In the genomic region with DNA sequence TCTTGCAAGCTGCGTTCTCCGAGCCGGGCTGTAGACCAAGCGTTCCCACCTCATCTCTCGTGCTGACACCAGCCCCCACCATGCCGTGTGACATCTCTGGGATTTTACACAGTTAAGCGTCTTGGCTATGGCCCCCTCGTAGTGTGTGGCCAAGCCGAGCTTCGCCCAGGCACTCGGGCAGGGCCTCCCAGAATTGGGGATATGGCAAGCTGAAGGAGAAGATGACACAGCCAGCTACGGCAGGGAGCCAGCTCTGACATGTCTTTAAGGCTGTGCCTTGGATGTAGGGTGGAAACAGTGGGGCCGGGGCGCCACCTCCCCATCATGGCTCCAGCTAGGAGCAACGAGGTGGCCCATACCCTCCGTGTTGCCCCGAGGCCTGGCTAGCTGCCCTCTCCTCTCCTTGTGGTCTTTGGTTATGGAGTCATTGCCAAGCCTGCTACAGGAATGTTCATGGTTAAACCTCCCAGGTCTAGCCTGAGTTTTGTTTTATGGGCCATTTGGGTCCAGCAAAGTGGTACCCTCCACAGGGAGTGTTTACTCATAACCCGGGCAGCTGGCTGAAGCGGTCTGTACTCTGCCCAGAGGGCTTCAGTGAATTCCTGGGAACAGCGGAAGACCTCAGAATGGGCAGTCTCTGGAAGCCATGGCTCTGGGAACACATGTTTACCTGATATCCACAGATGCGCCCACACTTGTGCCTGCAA, we compare ENCODE assay signal across 17 mouse cellular contexts.
DNase-seq lines count a peak whose midpoint lies in the region; ATAC-seq and TF ChIP-seq lines count a peak whose summit lies in the region.
"Had no signal": no experiment of that assay in that cellular context is flagged by ENCODE, and none has a peak within 500 bp of the region (broad histone marks: within the 10 kb centered on the region; RNA-seq: fewer than 3 reads in every experiment).

No protein-coding gene starts in this region.

- in situ Hi-C loops in Patski (cut with MboI; ENCODE audit: low pct_unique_long_range_greater_than_20kb), result loop anchor here (5.0 kb wide), 1 partner anchor 40 kb away; no protein-coding TSS in a partner anchor

- H3K4me3 ChIP-seq in C2C12 (ENCODE audit: insufficient read depth, poor library complexity, severe bottlenecking), result no peak overlapping the region
- H3K4me3 ChIP-seq in limb, embryonic 10.5 days, result no peak overlapping the region
- H3K4me3 ChIP-seq: embryonic facial prominence, embryonic 12.5 days; intestine, embryonic 15.5 days; lung, embryonic 15.5 days had no signal

- TF ChIP-seq CTCF in C2C12 (IDR thresholded peaks at IDR 0.05; ENCODE audit: control insufficient read depth, insufficient read depth, insufficient read length) (no peak), Patski (IDR thresholded peaks at IDR 0.05) (no peak)

- 92% methylated on average over 21 of the region's 21 CpGs for WGBS in limb, embryonic 10.5 days

- peaks cover 7% of the 10 kb centered on the region for H3K79me3 ChIP-seq in C2C12 (ENCODE audit: low read depth)

- H3K27me3 ChIP-seq in C2C12 (ENCODE audit: control insufficient read depth, insufficient read depth, insufficient read length) (no peaks in the 10 kb centered on the region), Patski (no peaks in the 10 kb centered on the region)
- H3K27me3 ChIP-seq in limb, embryonic 10.5 days (ENCODE audit: low read depth, poor library complexity, severe bottlenecking), result no peaks in the 10 kb centered on the region
- H3K27me3 ChIP-seq: embryonic facial prominence, embryonic 12.5 days; intestine, embryonic 15.5 days; lung, embryonic 15.5 days had no signal

- peak; percentile 51 to 58 for DNase-seq in left cerebral cortex, postnatal 14 days (ENCODE audit: low spot score in 2 of 2)
- no peak for DNase-seq in left cerebral cortex, postnatal 36 days (ENCODE audit: low spot score in 2 of 2)
- DNase-seq in Patski (ENCODE audit: low read depth, low spot score), result peak; percentile 93
- no peak for DNase-seq in limb, embryonic 10.5 days (ENCODE audit: low spot score)
- no peak for DNase-seq in thymus, adult 18-20 months
- no peak for DNase-seq in heart, postnatal 14 days
- DNase-seq: adrenal gland, postnatal 14 days; cerebellum, postnatal 36 days; heart, adult 11 months; heart, postnatal 10 days; kidney, postnatal 10 days; spleen, adult 18-20 months; thymus, postnatal 4 days had no signal

- ATAC-seq in Patski, result peak; percentile 45
- ATAC-seq: intestine, embryonic 15.5 days had no signal

- peak overlapping the region; percentile 31 for H3ac ChIP-seq in C2C12 (ENCODE audit: control insufficient read depth, insufficient read length, low read depth)

- H3K27ac ChIP-seq in limb, embryonic 10.5 days, result peak overlapping the region; percentile 65
- H3K27ac ChIP-seq: embryonic facial prominence, embryonic 12.5 days; intestine, embryonic 15.5 days; lung, embryonic 15.5 days had no signal

- intact Hi-C loops in left cerebral cortex, postnatal 14 days (cut with DNase I), result loop anchor here (5.0 kb wide), 2 partner anchors 35 to 220 kb away; no protein-coding TSS in a partner anchor
- intact Hi-C loops in left cerebral cortex, postnatal 36 days (cut with DNase I), result no loop called here
- intact Hi-C loops in heart, postnatal 14 days (cut with DNase I), result no loop called here

- CTCF ChIA-PET in Patski (lab: Charles Lee), result interaction anchor here (1.2 to 5.6 kb wide), 6 partner anchors 9 to 246 kb away, joined by 3 to 49 read pairs (median 4); no protein-coding TSS in a partner anchor

- peaks cover 19% of the 10 kb centered on the region for H3K79me2 ChIP-seq in C2C12 (ENCODE audit: control insufficient read depth, insufficient read depth)

- H3K9me3 ChIP-seq in limb, embryonic 10.5 days (replicated peaks), result no peaks in the 10 kb centered on the region
- H3K9me3 ChIP-seq: embryonic facial prominence, embryonic 12.5 days; intestine, embryonic 15.5 days; lung, embryonic 15.5 days had no signal

- POLR2A ChIA-PET in Patski (lab: Charles Lee), result interaction anchor here (1.0 to 1.4 kb wide), 2 partner anchors 9 kb away, joined by 3 read pairs; no protein-coding TSS in a partner anchor

- H3K36me3 ChIP-seq in C2C12 (ENCODE audit: control insufficient read depth, insufficient read depth), result no peaks in the 10 kb centered on the region
- H3K36me3 ChIP-seq in limb, embryonic 10.5 days, result no peaks in the 10 kb centered on the region; the same call in 1 of the 2 replicates
- H3K36me3 ChIP-seq: embryonic facial prominence, embryonic 12.5 days; intestine, embryonic 15.5 days; lung, embryonic 15.5 days had no signal

- peaks cover 50% of the 10 kb centered on the region for H3K4me1 ChIP-seq in limb, embryonic 10.5 days

TF ChIP-seq in C2C12, 6 proteins besides CTCF, POLR2A, EP300 and RAD21:
- TF ChIP-seq USF1 (IDR thresholded peaks at IDR 0.05; ENCODE audit: low read depth) (no peak), FOSL1 (IDR thresholded peaks at IDR 0.05; ENCODE audit: insufficient read depth, low read length, poor library complexity, severe bottlenecking) (peak; percentile 30), MAX (IDR thresholded peaks at IDR 0.05) (peak; percentile 8), MYOD1 (IDR thresholded peaks at IDR 0.05; ENCODE audit: control insufficient read depth, insufficient read length, low read depth) (peak; percentile 56)

Comparison
In these comparisons a context has a peak if more than half of its experiments do, and no peak if none do; other contexts are left out.
1. DNase-seq: peak in left cerebral cortex, postnatal 14 days (2 of 2) and Patski (single experiment); none in left cerebral cortex, postnatal 36 days (0 of 2), limb, embryonic 10.5 days (single experiment), thymus, adult 18-20 months (0 of 2) and heart, postnatal 14 days (0 of 2).